Mouse (Mus musculus) hindlimb bud, embryonic 11.5 days (tissue): ENCODE results near the gene Rapgef5.

Experiments
- DNase-seq: peaks from one replicate; pipeline ENCODE4 v3.0.0-alpha.2; 2012; ENCODE audit warnings: low read depth, low spot score; ENCODE audit errors: extremely low spot score

Gene Rapgef5

GRCm38 (mm10) chr12:117605966-117606365 lies 89.7 kb downstream of the Rapgef5 start:
- no peak for DNase-seq

GRCm38 (mm10) chr12:117612715-117613114 lies 96.4 kb downstream of the Rapgef5 start:
- DNase-seq, result no peak

DNA sequence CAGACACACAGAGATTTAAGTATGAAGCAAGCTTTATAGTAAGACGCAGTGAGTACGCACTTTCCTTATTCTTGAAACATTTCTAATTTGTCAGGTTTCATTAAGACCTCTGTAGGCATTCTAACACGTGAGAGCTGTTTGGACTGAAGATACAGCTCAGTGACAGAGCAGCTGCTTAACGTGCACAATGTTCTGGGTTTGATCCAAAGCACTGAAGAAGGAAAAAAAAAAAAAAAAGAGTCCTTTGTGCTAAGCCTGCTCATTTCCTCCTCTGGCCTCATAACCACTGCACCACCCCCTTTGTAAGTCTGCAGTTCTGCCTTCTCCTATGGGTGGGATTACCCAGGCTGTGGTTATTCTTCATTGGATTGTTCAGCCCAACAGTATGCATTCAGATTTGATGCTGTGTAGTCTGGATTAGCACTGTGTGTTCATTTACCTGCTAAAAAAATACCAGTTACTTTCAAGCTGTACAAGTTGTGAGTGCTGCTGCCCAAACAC lies 103.3 kb downstream of the Rapgef5 start:
- DNase-seq, result no peak

DNA sequence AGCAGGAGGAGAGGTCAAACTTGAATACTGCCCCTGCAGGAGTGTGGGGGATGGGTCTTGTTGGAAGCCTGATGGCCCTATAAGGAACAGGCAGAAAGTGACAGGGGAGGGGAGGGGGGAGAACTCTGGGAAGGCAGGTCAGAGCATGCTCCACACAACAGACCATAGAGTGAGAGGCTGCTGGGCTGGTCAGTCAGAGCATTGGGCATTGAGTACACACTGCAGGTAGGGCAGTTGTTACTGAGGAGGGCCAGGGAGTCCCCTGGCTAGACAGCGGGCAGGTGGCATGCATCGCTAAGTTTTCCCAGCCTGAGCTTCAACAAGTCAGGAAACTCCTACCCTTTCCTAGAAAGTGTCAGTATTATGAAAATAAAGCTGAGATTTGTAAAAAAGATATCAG lies 106.7 kb downstream of the Rapgef5 start:
- DNase-seq, result no peak

DNA sequence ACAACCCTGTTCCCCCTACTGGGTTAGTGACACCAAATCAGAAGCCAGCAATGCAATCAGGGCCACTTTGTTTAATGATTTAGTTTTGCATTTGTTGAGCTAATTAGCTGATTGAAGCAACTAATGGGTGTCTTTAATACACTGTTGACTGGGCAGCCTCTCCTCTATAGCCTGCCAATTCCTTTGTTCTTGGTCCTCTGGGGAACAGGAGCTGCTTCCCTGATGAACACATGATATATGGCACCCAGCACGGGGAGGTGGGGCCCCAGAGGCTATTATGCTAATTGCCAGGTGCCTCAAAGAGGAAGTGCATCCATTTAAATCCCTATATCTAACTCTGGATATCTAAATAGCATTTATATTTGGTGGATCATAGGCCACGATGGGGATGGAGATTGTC lies 111.0 kb downstream of the Rapgef5 start:
- DNase-seq, result no peak

DNA sequence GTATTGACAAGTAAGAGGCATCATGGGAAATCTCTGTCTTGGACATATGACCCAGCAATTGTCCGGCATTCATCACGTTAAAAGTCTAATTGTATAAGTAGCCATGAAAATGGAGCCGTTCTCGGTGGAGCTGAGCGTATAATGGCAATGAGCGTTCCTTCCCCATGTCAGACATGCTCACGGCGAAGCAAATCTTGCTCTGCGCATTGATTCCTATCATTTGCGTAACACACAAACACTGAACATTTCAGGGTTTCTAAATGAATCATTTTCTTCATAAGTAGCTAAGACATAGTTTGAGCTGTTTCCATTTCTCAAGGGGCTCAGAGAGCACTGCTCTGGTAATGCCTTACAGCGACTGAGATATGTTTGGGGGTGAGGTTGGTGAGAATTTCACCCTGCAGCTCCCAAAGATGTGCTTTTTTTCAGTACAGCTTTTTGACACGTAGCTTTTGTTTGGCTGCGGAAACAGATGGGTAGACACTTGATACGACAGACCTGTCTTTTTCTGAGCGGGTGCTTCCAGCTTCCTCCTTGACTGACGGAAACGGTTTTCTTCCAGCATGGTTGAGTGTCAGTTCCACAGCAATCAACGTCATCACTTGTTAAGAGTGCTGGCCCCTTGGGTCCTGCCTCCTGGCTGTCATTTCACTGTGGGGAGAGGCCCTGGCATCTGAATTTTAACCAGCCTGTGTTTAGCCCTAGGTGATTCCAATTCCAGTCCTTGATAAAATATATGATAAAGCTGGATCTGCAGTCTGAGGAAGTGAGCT lies 112.2 kb downstream of the Rapgef5 start:
- no peak for DNase-seq

DNA sequence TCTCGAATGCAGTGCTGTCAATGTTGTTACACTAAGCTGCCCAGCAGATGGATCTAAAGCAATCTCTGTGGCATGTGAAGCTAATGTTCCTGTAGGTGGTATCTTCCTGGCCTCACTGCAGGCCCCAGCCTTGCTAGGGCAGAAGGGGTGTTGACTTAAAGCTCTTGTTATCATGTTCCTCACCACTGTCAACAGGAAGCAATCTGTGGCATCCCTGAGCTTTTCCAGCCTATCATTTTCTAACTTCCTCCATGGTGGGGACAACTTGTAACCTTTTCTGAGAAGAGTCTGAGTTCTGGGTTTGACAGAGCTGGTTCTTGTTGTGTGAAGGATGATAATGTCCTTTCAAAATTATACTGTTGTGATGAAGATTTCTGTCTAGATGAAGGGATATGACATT lies 115.9 kb downstream of the Rapgef5 start:
- no peak for DNase-seq

- DNase-seq, result no peak
These were observed 120.0 kb downstream of the Rapgef5 start for GRCm38 (mm10) chr12:117636139-117636772.

DNA sequence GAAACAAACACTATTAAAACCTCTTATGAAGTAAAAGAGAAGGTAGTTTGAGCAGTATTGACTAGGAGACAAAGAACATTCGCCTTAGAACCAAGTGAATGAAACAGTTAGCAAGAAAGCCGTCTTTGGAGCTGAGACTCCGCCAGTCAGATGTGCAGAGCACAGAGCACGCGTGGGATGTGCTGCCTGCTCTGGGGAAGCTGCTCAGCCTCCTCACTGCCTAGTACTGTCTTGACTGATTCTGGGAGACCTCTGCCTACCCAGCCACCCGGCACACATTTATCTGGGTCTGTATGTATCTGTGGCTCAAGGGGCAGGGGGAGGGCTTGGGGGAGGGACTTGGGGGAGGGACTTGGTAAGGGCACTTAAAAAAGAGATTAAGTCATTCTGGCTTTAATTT lies 120.7 kb downstream of the Rapgef5 start:
- DNase-seq, result no peak

DNA sequence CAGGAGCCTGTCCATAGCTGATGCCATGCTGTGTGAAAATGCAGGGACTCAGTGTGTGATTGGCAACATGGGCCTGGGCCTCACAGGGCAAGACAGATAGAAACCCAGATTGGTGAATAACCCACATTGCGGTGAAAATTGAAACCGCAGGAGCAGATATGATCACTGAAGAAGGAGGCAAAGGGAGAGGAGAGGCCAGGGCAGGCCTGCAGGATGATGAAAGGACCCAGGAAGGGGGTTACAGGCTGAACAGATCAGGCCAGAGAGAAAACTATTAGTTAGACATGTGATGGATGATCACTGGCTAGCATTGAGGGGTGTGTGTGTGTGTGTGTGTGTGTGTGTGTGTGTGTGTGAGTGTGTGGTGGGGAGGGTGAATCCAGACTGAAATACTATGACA lies 122.6 kb downstream of the Rapgef5 start:
- DNase-seq, result no peak

GRCm38 (mm10) chr12:117639356-117640121 lies 123.3 kb downstream of the Rapgef5 start:
- DNase-seq, result no peak

- DNase-seq, result no peak
These were observed 126.2 kb downstream of the Rapgef5 start for GRCm38 (mm10) chr12:117642512-117642911.

DNA sequence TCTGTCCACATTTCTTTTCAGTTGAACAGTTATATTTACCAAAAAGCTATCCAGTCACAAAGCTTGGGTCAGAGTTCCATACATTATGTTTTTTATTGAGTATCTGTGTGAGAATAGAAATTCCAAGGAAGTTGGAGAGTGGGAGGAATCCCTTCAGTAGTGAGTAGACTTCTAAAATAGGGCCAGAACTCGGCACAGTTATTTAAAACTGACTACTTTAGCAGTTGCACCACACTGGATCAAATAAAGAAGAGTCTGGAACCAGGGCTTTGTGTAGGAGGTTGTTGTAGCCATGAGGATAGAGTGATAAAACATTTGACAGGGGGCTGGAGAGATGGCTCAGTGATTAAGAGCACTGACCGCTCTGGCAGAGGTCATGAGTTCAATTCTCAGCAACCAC lies 129.5 kb downstream of the Rapgef5 start:
- no peak for DNase-seq

GRCm38 (mm10) chr12:117653920-117654472 lies 137.7 kb downstream of the Rapgef5 start:
- no peak for DNase-seq

DNA sequence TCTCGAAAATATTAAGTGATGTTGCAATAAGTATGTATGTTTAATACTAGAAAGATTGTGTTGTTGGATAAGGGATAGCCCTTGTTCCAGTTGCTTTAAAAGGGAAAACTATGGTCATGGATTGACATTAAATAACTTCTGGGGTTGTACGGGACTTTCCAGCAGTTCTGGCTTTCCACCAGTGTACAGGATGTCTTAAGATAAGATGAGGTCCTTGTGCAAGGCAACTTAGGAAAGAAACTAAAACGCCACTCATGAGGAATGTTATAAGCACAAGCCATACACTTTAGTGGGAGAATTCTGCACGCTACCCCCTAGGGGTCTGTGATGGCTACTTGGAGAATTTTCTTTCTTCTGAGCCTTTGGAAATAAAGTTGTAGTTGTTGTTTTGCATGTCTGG lies 140.7 kb downstream of the Rapgef5 start:
- no peak for DNase-seq

GRCm38 (mm10) chr12:117657766-117658165 lies 141.5 kb downstream of the Rapgef5 start:
- DNase-seq, result no peak

DNA sequence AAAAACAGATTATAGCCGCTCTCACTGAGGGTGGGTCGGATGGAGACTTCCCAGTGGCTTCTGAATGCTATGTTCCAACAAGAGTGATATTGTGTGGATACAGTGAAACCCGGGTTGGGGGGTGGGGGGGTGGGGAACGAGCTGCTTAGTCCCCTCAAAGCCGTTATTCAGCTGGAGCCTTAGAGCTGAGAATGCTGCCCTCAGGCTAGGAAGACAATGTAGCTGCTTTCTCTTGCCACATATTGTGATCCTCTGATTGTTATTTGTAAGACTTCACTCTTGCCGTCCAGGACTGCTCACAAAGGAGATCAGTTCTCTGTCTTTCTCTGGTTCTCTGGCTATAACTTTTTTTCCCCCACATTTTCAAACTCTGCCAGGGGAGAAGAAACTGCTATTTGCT lies 142.5 kb downstream of the Rapgef5 start:
- DNase-seq, result no peak

GRCm38 (mm10) chr12:117660361-117660760 lies 144.1 kb downstream of the Rapgef5 start:
- no peak for DNase-seq

- no peak for DNase-seq
These were observed 145.6 kb downstream of the Rapgef5 start for GRCm38 (mm10) chr12:117661871-117662270.

GRCm38 (mm10) chr12:117663637-117664036 lies 147.4 kb downstream of the Rapgef5 start:
- DNase-seq, result no peak

DNA sequence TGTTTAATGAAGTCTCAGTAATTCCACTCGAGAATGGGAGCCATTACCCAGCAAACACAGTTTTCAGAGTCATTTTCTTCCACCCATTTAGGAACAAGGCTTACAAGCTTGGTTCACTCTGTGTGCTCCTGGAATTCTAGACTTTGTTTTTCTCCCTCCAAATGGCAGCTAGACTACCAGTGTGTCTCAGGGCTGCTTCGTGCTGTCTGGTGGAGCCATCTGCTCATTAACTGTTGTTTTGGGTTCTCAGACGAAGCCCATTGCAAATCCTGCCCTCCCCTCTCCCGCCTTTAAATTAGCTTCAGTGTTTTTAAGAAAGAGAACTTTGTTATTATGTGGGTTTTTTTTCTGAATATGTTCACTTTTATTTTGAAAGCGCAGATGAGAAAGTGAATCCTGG lies 148.4 kb downstream of the Rapgef5 start:
- DNase-seq, result no peak
